Mouse (Mus musculus): Measurements from ENCODE around the gene Gm17268. TPM values are rescaled to one million over a fixed set of nuclear protein-coding genes. Genes with fewer than 3 reads are reported as not detected.

The Gm17268 gene
- polyA plus RNA-seq, 1 experiment from 2014 or later = not detected

Other genes with a start within 250 kb of the Gm17268 start
- gene 5530401A14Rik, start 177.9 kb downstream of the Gm17268 start, polyA plus RNA-seq (2015; fragmentation: Nextera tagmentation; extraction: Ambion mirVana) = not detected in 2 replicates
- 0.03 TPM in 1 of 2 replicates, not detected in the other for gene Asic2, start 70.1 kb downstream of the Gm17268 start, polyA plus RNA-seq (2015; fragmentation: Nextera tagmentation; extraction: Ambion mirVana)
- 0.83 and 1.5 TPM in 2 replicates for gene Ccl2, start 3.0 kb downstream of the Gm17268 start, polyA plus RNA-seq (2015; fragmentation: Nextera tagmentation; extraction: Ambion mirVana)
- 0.47 and 0.54 TPM in 2 replicates for gene Ccl7, start 7.2 kb upstream of the Gm17268 start, polyA plus RNA-seq (2015; fragmentation: Nextera tagmentation; extraction: Ambion mirVana)
- 0.13 and 0.14 TPM in 2 replicates for gene Ccl11, start 19.3 kb upstream of the Gm17268 start, polyA plus RNA-seq (2015; fragmentation: Nextera tagmentation; extraction: Ambion mirVana)
- gene Ccl12, start 63.3 kb upstream of the Gm17268 start, polyA plus RNA-seq (2015; fragmentation: Nextera tagmentation; extraction: Ambion mirVana) = 0.53 and 0.55 TPM in 2 replicates
- not detected in 2 replicates for gene Ccl8, start 76.6 kb upstream of the Gm17268 start, polyA plus RNA-seq (2015; fragmentation: Nextera tagmentation; extraction: Ambion mirVana)